Mouse (Mus musculus) gastrocnemius, postnatal 4 days (tissue): ENCODE data around the gene Gstz1. TPM values are rescaled to one million over a fixed set of nuclear protein-coding genes. Genes with fewer than 3 reads are reported as not detected.

Source experiments
- DNase-seq, 2 experiments: peaks; one replicate each; pipeline ENCODE4 v3.0.0; 2021 to 2022; ENCODE audit warnings: low spot score in 2 of 2, mixed read lengths in 2 of 2
- long read RNA-seq, 2 experiments: library from polyadenylated mRNA; stranded (forward); transcript quantifications; one replicate each; pipeline ENCODE4 v2.0.0; 2021
- total RNA-seq, 2 experiments: library from RNA; stranded (reverse); gene quantifications; 2 replicates each; pipeline ENCODE4 v1.2.3; 2021

The Gstz1 gene
- 10 to 100 TPM; 52.4 to 56.7 TPM for total RNA-seq
- long read RNA-seq, experiment 1, transcript Gstz1-201 (9 exons, 1,656 nt), result major isoform, 59 of 89 reads
- long read RNA-seq, experiment 1, transcript Gstz1-204 (9 exons, 724 nt), result minor isoform, 8 of 89 reads
- long read RNA-seq, experiment 1, partial matches to known transcripts, result 4 of 89 reads
- long read RNA-seq, experiment 1, other reads (novel, unspliced or antisense), result 14 of 89 reads
- long read RNA-seq, experiment 2, transcript Gstz1-201 (9 exons, 1,656 nt), result major isoform, 66 of 100 reads
- long read RNA-seq, experiment 2, transcript Gstz1-204 (9 exons, 724 nt), result minor isoform, 11 of 100 reads
- long read RNA-seq, experiment 2, partial matches to known transcripts, result 6 of 100 reads
- long read RNA-seq, experiment 2, other reads (novel, unspliced or antisense), result 14 of 100 reads

- peak; percentile 74 to 86 for DNase-seq
These were observed at the start of gene Gstz1 for GRCm38 (mm10) chr12:87146966-87147365. Gstz1 (plus strand) TSS chr12:87147165.

- no peak for DNase-seq
These were observed 46.6 kb upstream of the Gstz1 start for GRCm38 (mm10) chr12:87100331-87100730.

- no peak for DNase-seq
These were observed 44.8 kb upstream of the Gstz1 start, which contains the start of gene Ngb for GRCm38 (mm10) chr12:87102165-87102631. Ngb (minus strand) TSS chr12:87102539.

- DNase-seq, result no peak
These were observed 43.5 kb upstream of the Gstz1 start for GRCm38 (mm10) chr12:87103471-87103870.

DNA sequence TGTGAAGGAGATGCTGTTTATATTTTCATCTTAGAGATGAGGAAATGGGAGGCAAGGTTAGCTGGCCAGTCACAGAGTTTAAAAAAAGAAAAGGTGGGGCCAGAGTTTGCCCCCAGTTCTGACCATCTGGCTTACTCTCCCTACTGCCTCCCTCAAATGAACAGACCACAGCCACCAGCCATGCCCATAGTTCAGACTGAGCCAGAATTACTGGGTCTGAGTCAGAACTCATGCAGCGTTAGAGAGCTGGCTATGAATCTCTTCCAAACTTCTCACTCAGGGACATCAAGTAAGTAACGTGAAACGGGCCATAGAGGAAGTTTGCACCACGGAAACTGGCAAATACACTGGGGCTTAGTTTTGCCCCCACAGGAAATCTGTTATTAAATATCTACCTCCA, 42.2 kb upstream of the Gstz1 start:
- no peak for DNase-seq

DNA sequence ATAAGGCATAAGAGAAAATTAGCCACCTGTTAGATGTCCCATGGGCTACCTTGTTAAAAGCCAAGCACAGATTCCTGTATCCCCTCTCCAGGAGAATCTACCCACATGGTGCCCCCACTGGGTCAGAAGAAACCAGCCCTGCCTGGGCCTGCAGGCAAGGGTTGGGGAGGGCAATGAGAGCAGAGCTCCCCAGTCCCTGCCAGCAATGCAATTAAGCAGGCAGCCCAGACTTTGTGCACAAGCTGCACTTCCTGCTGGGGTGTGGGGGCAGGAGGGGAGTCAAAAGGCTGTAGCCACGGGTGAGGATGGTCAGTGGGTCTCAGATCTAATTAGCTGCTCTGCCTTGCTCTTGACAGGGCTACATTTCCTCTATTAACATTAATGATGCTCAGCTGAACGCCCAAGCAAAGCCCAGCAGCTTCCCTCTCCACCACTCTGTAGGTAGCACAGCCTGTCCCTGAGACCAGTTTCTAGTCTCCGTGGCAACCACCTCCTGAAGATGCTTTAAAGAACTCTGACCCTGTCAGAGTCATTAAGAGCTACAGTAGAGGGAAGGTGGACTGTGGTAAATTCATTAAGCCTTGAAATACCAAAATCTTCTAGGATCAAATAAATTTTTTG, 39.5 kb upstream of the Gstz1 start:
- DNase-seq, result no peak

GRCm38 (mm10) chr12:87121918-87122589, 24.9 kb upstream of the Gstz1 start:
- DNase-seq, result no peak

DNA sequence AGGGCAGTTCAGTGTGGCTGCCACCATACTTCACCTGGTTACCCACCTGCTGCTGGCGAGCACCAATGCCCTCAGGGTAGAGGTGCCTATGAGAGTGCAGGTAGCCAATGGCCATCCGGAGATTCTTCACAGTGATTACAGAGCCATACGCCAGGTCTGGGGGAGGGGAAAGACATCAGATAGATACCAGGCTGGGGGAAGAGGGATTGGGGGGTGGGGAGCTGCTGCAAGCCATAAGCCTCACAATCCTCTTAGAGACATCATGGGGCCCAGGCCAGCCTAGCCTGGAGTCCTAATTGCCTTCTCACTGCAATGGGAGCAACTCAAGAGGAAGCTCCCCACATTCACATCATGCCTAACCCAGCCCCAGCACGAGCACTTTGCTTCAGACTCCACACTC, 19.7 kb upstream of the Gstz1 start:
- no peak for DNase-seq

DNA sequence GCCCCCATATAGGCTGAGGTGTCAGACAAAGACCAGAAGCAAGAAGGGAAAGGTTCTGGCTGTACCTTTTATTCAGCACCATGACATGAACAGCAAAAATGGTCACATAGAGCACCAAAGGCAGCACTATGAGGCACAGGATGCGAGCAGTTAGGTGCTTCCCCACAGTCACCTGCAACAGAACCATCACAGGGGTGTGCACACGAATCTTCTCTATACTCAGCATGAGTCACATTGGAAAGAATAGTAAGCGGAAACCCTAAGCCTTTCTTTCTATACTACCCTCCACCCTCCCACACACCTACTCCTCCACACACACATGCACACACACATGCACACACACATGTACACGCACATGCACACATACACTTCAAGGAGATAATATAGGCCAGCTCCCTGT, 16.7 kb upstream of the Gstz1 start:
- DNase-seq, result no peak

GRCm38 (mm10) chr12:87131181-87131580, 15.8 kb upstream of the Gstz1 start:
- DNase-seq, result no peak

DNA sequence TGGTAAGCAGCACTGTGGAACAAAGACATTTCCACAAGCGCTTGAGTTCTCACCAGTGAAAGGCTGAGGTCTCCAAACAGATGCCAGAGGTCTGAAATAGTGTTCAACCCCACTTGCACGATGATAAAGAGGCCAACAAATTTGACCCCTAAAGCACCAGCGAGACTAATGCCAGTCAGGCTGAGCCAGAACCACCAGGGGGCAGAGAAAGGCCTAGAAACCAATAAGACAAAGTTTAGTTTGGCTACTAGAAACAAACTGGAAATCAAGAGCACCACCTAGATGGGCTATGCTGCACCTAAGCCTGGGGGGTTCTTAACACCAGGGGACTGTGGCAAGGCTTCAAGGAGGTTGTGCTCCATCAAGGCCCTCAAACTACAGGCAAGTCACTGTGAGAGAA, 15.3 kb upstream of the Gstz1 start:
- peak in 1 of 2 experiments; percentile 33 for DNase-seq

- DNase-seq, result no peak
These were observed 14.8 kb upstream of the Gstz1 start for GRCm38 (mm10) chr12:87132210-87132609.

- no peak for DNase-seq
These were observed 14.2 kb upstream of the Gstz1 start for GRCm38 (mm10) chr12:87132784-87133183.

GRCm38 (mm10) chr12:87137439-87138341, 9.3 kb upstream of the Gstz1 start:
- no peak for DNase-seq

DNA sequence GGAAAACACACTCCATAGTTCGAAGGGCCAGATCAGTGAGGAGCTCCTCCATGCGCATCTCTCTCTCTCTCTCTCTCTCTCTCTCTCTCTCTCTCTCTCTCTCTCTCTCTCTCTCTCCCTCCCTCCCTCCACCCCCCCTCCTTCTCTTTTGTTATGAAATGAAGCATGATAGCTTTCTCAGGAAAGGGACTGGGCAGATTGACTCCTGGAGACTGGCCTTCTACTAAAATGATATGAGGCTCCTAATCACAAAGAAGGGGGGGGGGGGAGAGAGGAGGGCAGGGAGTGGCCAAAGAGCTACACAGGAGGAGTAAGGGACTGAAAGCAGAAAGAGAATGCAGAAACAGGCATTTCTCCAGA, 8.6 kb upstream of the Gstz1 start:
- no peak for DNase-seq

DNA sequence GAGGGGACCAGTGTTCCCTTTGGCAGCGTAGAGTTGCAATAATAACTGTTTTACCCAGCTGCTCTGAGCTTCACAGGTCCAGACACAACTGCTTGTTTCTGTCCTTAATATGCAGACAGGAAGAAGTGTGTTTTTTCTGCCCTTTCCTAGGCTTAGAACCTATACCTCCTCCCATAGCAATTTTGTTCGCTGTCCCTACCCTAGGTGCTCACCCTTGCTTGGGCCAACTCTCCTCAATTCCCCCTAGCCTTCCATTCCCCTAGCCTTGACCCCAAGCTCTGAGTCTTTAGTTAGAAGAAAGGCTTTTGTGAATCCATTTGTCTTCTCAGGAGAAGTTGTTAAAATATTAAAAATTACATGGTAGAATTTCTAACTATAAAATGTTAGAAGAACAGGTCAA, 8.2 kb upstream of the Gstz1 start:
- no peak for DNase-seq

GRCm38 (mm10) chr12:87142156-87142555, 4.8 kb upstream of the Gstz1 start:
- DNase-seq, result no peak

- DNase-seq, result peak; percentile 84 to 92
These were observed 577 bp downstream of the Gstz1 start, which contains the start of gene Pomt2 for GRCm38 (mm10) chr12:87147395-87148089. Pomt2 (minus strand) TSS chr12:87147968.

DNA sequence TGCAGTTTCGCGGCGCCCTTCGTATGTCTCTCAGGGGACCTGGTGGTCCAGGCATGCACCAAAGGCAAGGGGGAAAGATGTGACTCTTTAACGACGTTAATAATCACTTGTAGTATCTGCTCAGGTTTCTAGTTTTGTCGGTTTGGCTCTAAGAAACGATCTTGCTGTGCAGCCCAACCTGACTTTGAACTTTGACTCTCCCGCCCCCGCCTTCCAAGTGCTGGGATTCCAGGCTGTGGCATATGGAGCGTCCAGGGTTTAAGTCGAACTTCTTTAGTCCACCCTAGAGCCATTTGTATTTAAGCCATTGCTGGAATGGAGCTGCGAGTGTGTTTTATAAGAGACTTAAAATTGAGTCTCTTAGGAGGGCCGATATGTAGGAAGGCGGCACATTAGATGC, 1.2 kb downstream of the Gstz1 start:
- no peak for DNase-seq

DNA sequence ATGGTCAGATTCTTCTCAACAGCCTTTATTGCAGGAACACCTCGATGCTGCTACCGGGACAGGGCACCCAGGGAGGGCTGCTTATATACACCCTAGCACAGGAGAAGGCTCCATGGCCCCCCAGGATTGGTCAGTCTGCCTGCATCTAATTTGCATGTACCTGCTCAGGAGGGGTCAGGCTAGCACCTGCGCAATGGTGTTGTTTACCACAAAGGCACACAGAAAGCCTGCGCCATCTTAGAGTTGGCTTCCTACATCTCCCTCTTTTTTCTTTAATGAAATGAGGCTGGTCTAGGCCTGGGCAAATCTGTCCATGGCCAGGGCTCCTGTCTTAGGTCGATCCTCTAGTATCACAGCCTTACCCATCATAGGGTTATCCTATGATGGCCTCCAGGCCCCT, 2.5 kb downstream of the Gstz1 start:
- DNase-seq, result no peak
